Mouse (Mus musculus) urinary bladder, postnatal 10 days (tissue): ENCODE data around the gene Spib.

Experiments
- DNase-seq: peaks from one replicate; pipeline ENCODE4 v3.0.0; 2022; ENCODE audit warnings: low spot score

The Spib gene

GRCm38 (mm10) chr7:44548497-44549087 lies 16.7 kb upstream of the Spib start, which contains the start of gene Pold1:
Gene Pold1, minus strand, starts transcription at chr7:44548849.
- peak; percentile 98 for DNase-seq

GRCm38 (mm10) chr7:44547725-44548124 lies 15.9 kb upstream of the Spib start:
- no peak for DNase-seq

GRCm38 (mm10) chr7:44547041-44547440 lies 15.2 kb upstream of the Spib start:
- no peak for DNase-seq

- no peak for DNase-seq
Observed at GRCm38 (mm10) chr7:44546274-44546673, 14.4 kb upstream of the Spib start.

GRCm38 (mm10) chr7:44543071-44543470 lies 11.2 kb upstream of the Spib start:
- DNase-seq, result no peak

GRCm38 (mm10) chr7:44542555-44542954 lies 10.7 kb upstream of the Spib start:
- DNase-seq, result no peak

GRCm38 (mm10) chr7:44538756-44539624 lies 7.1 kb upstream of the Spib start:
- no peak for DNase-seq

GRCm38 (mm10) chr7:44537496-44537895 lies 5.6 kb upstream of the Spib start:
- no peak for DNase-seq

- no peak for DNase-seq
Observed at GRCm38 (mm10) chr7:44537009-44537408, 5.1 kb upstream of the Spib start.

- DNase-seq, result no peak
Observed at GRCm38 (mm10) chr7:44536590-44536968, 4.7 kb upstream of the Spib start.

- DNase-seq, result no peak
Observed at GRCm38 (mm10) chr7:44535657-44536589, 4.1 kb upstream of the Spib start.

GRCm38 (mm10) chr7:44534656-44535441 lies 3.0 kb upstream of the Spib start:
- DNase-seq, result no peak

GRCm38 (mm10) chr7:44534242-44534641 lies 2.4 kb upstream of the Spib start:
- DNase-seq, result no peak

- no peak for DNase-seq
Observed at GRCm38 (mm10) chr7:44533746-44534045, 1.8 kb upstream of the Spib start.

- no peak for DNase-seq
Observed at GRCm38 (mm10) chr7:44532918-44533745, 1.3 kb upstream of the Spib start.

GRCm38 (mm10) chr7:44531207-44531606 lies 664 bp downstream of the Spib start:
- DNase-seq, result no peak

GRCm38 (mm10) chr7:44530507-44530906 lies 1.4 kb downstream of the Spib start:
- no peak for DNase-seq

GRCm38 (mm10) chr7:44529518-44529917 lies 2.4 kb downstream of the Spib start:
- DNase-seq, result no peak

GRCm38 (mm10) chr7:44527483-44528398 lies 4.1 kb downstream of the Spib start:
- no peak for DNase-seq
